Mouse (Mus musculus) limb, embryonic 14.5 days (tissue): Measurements from ENCODE around the gene Tmed8. TPM values are rescaled to one million over a fixed set of nuclear protein-coding genes. Genes with fewer than 3 reads are reported as not detected.

ENCODE experiments used
- ATAC-seq: fragments of 200-750 bp; cut with Nextera tagmentation; 2 replicates; pipeline ENCODE4 v1.8.0; 2017; ENCODE audit warnings: low read depth, moderate number of reproducible peaks, moderate TSS enrichment; ENCODE audit not compliant: low FRiP score
- DNase-seq: peaks from one replicate; pipeline ENCODE4 v3.0.0-alpha.2; 2015; ENCODE audit warnings: low spot score
- H3K27ac ChIP-seq: fragments of 300-500 bp; sonication (generic); replicated peaks from 2 replicates; pipeline ENCODE4 v1.5.1; 2014; ENCODE audit warnings: low read depth, mild to moderate bottlenecking, low read length, moderate library complexity, mixed read lengths
- H3K27me3 ChIP-seq: fragments of 300-500 bp; sonication (generic); 2 replicates; pipeline ENCODE4 v1.6.1; 2014; ENCODE audit warnings: low read length, mixed read lengths; ENCODE audit not compliant: control insufficient read depth, insufficient read depth
- H3K36me3 ChIP-seq: fragments of 300-500 bp; sonication (generic); 2 replicates; pipeline ENCODE4 v1.6.1; 2014; ENCODE audit warnings: mild to moderate bottlenecking, low read length, moderate library complexity, mixed read lengths; ENCODE audit not compliant: control insufficient read depth, insufficient read depth
- H3K4me1 ChIP-seq: fragments of 300-500 bp; sonication (generic); 2 replicates; pipeline ENCODE4 v1.6.1; 2014; ENCODE audit warnings: antibody characterized with exemption, low read length, mixed read lengths; ENCODE audit not compliant: control insufficient read depth, insufficient read depth
- H3K4me2 ChIP-seq: fragments of 300-500 bp; sonication (generic); replicated peaks from 2 replicates; pipeline ENCODE4 v1.6.1; 2014; ENCODE audit warnings: low read depth, mild to moderate bottlenecking, low read length, moderate library complexity; ENCODE audit not compliant: severe bottlenecking
- H3K4me3 ChIP-seq: fragments of 300-500 bp; sonication (generic); replicated peaks from 2 replicates; pipeline ENCODE4 v1.5.1; 2014; ENCODE audit warnings: low read length
- H3K9ac ChIP-seq: fragments of 300-500 bp; sonication (generic); 2 replicates; pipeline ENCODE4 v1.6.1; 2014; ENCODE audit warnings: mild to moderate bottlenecking, low read depth, low read length, moderate library complexity; ENCODE audit not compliant: severe bottlenecking
- H3K9me3 ChIP-seq: fragments of 300-500 bp; sonication (generic); 2 replicates; pipeline ENCODE4 v1.6.1; 2016; ENCODE audit warnings: low read length; ENCODE audit not compliant: control insufficient read depth
- POLR2A ChIP-seq: fragments of 200-500 bp; IDR thresholded peaks from 2 replicates; pipeline ENCODE4 v1.8.0; 2012; ENCODE audit warnings: inconsistent platforms, mild to moderate bottlenecking, moderate library complexity, borderline replicate concordance; ENCODE audit not compliant: insufficient read depth, insufficient read length; ENCODE audit errors: extremely low read depth
- WGBS: fragments of 180-500 bp; shearing (Covaris S2); extraction: QIAGEN DNeasy Blood & Tissue Kit; methylation state at CpG from one replicate; pipeline ENCODE4 v1.1.7; 2014; 5-methylcytosine and 5-hydroxymethylcytosine counted together
- polyA plus RNA-seq, 2 experiments: library from polyadenylated mRNA; depleted of rRNA in 1 of 2; stranded (reverse) in 1 of 2; unstranded in 1 of 2; fragments of >200 nt; fragmentation: Nextera tagmentation in 1 of 2; extraction: Ambion mirVana in 1 of 2; gene quantifications; 2 replicates each; pipeline versions ENCODE4 v1.2.1 to v1.2.3; 2012 to 2014

The Tmed8 gene
- polyA plus RNA-seq (2012; rRNA removed) (6.2 and 6.8 TPM in 2 replicates), polyA plus RNA-seq (2014; fragmentation: Nextera tagmentation; extraction: Ambion mirVana) (2.9 and 3.3 TPM in 2 replicates)

DNA sequence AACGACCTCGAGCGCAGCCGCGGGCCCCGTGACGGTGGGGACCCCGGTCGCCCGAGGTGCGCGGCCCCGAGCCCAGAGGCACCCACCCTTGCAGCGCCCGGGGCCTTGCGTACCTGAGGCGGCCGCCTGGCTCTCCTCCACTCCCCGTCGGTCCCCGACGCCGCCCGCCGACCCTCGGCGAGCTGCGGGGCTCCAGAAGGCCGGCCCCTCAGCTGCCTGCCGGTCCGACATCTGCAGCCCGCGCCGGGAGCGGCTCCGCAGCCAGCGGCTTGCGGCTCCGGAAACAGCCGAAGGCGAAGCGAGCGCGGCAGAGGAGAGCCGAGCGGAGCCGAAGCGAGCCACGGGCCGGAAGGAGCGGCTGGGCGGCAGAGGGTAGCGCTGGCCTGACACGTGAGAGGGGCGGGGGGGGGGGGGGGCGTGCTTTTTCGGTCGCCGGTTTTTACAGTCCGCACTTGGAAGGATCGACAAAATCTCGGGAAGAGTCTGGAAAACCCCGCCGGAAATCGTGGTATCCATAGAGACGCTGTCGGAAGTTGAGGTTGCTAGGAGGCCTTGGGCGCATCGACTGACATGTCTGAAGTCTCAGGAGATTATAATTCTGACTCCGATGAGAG lies at the start of gene Tmed8:
Gene Tmed8, minus strand, starts transcription at position 482 of the 614 bp plus-strand sequence.
- H3K27me3 ChIP-seq = no peaks in the 10 kb centered on the region
- H3K4me2 ChIP-seq = peak within 1 kb of the TSS; percentile 83
- no peak for TF ChIP-seq POLR2A
- peaks cover 15% of the 10 kb centered on the region for H3K4me1 ChIP-seq
- no peaks in the 10 kb centered on the region for H3K9me3 ChIP-seq
- H3K36me3 ChIP-seq = no peaks in the 10 kb centered on the region
- peak within 1 kb of the TSS; percentile 65 for H3K27ac ChIP-seq
- peak; percentile 81 for DNase-seq
- peak within 1 kb of the TSS; percentile 79 for H3K4me3 ChIP-seq
- peak; percentile 90 for ATAC-seq
- WGBS = under 1% methylated on average over 45 of the region's 70 CpGs
- peak within 1 kb of the TSS; percentile 90 for H3K9ac ChIP-seq

DNA sequence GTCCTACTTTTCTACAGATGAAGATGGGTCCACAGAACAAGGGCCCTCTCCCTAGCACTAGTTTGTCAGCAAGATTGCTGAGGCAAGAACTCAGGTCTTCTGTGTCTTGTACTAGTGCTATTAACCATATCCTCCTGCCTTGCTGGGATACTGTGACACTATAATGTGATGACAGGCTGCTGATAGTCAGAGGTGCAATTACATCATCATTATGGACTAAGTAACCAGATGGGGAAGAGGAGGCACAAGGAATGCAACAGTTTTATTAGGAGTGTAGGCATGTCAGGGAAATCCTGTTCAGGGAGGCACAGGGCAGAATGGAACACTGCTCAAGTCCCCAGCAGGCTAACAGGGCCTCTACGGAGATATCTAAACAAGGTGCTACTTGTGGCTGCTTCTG lies 38.4 kb upstream of the Tmed8 start, which contains the start of gene Noxred1:
Gene Noxred1, minus strand, starts transcription at position 101 of the 400 bp plus-strand sequence.
- no peak for TF ChIP-seq POLR2A
- no peaks in the 10 kb centered on the region for H3K4me1 ChIP-seq
- H3K27me3 ChIP-seq = no peaks in the 10 kb centered on the region
- DNase-seq (no peak), ATAC-seq (no peak)
- H3K27ac ChIP-seq = no peak within 1 kb of the TSS
- no peak within 1 kb of the TSS for H3K9ac ChIP-seq
- H3K9me3 ChIP-seq = no peaks in the 10 kb centered on the region
- 94% methylated on average over 1 of the region's 1 CpGs for WGBS
- peaks cover 48% of the 10 kb centered on the region for H3K36me3 ChIP-seq
- H3K4me3 ChIP-seq = no peak within 1 kb of the TSS
- H3K4me2 ChIP-seq = no peak within 1 kb of the TSS

DNA sequence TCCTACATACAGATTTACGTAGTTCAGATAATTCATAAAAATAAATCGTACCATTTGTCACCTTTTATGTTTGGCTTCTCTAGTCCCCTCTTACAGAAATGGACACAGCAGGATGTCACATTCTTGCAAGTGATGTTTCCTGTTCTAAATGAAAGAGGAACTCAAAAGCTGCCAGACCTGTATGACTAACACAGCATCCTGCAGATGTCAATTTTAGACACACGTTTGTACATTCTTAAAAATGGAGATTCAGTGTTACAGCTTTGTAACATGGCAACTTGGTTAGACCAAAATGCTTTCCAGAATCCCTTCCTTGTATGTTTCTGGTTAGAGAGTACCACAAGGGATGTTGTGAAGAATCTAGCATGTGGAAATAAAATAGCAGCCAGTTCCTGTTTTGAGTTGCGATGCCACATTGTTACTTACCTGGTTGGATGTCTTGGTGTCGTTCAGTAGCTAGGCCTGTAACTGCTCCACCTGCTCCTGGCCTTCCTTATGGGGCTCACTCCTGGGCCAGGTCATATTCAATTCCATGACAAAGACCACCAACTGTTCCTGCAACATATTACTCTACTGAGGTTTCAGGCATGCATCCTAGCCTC lies 36.7 kb upstream of the Tmed8 start:
- 81% methylated on average over 5 of the region's 5 CpGs for WGBS
- Histone ChIP-seq H3K4me1 (no peaks in the 10 kb centered on the region), H3K4me3 (no peak overlapping the region), H3K36me3 (peaks cover 40% of the 10 kb centered on the region), H3K27ac (no peak overlapping the region), H3K4me2 (no peak overlapping the region), H3K9ac (no peak overlapping the region), H3K9me3 (no peaks in the 10 kb centered on the region), H3K27me3 (no peaks in the 10 kb centered on the region)
- no peak for DNase-seq
- no peak for TF ChIP-seq POLR2A
- ATAC-seq = no peak

DNA sequence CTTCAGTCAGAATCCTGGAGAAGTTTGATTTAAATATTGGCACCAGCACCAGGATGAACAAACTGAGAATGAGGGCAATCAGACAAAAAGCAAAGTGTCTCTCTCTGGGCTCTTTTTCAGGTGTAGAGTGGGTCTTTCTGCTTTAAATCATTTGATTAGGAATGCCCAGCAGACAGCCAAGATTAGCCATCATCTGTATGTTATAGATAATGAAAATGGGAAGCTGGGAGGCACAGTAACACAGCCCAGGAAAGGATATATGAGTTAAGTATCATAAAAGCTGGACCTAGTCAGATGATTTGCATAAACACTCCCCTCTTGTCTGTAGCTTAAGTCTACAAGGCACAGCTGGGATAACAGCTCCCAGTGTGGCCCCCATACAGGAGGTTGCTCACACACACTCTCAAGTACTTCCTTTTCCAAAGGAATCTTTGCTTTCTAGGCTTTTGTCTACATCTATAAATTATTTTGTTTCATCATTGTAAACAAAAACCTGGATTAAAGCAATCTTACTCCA lies 30.2 kb upstream of the Tmed8 start:
- TF ChIP-seq POLR2A = no peak
- Histone ChIP-seq H3K36me3 (no peaks in the 10 kb centered on the region), H3K4me1 (no peaks in the 10 kb centered on the region), H3K27me3 (no peaks in the 10 kb centered on the region), H3K9me3 (no peaks in the 10 kb centered on the region), H3K4me2 (no peak overlapping the region), H3K9ac (no peak overlapping the region), H3K27ac (no peak overlapping the region), H3K4me3 (no peak overlapping the region)
- DNase-seq (no peak), ATAC-seq (no peak)

DNA sequence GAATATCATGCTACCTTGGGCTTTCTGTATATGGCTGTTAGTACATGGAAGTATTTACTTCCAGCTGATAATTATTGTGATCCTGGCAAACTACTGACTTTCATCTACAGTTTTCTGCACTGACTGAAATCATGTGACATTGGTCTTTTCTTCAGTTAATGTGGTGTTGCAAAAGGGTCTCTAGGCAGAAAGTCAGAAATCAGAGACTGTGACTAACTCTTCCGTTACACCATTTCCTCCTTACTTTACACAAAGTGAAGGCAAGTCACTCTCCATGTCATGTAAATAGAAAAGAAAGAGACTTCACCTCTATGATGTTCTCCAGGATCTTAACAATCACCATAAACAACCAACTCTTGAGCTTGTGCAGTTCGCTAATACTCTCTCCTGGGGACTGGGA lies 29.4 kb upstream of the Tmed8 start:
- TF ChIP-seq POLR2A = no peak
- H3K9ac ChIP-seq = no peak overlapping the region
- no peaks in the 10 kb centered on the region for H3K9me3 ChIP-seq
- no peak overlapping the region for H3K27ac ChIP-seq
- H3K4me2 ChIP-seq = no peak overlapping the region
- H3K36me3 ChIP-seq = no peaks in the 10 kb centered on the region
- 89% methylated on average over 2 of the region's 2 CpGs for WGBS
- ATAC-seq (no peak), DNase-seq (no peak)
- H3K4me1 ChIP-seq = no peaks in the 10 kb centered on the region
- H3K27me3 ChIP-seq = no peaks in the 10 kb centered on the region
- H3K4me3 ChIP-seq = no peak overlapping the region
